Mouse (Mus musculus) cortical plate, adult 2 months (tissue): Measurements from ENCODE around the gene M1ap.

ENCODE experiments used
- CTCF ChIP-seq: fragments of 200-500 bp; IDR thresholded peaks from 2 replicates; pipeline ENCODE4 v1.5.1; 2011; ENCODE audit warnings: mild to moderate bottlenecking, control low read depth, low read length; ENCODE audit not compliant: insufficient read depth; ENCODE audit errors: extremely low read depth
- POLR2A ChIP-seq: fragments of 200-500 bp; IDR thresholded peaks from 2 replicates; pipeline ENCODE4 v1.6.1; 2011; ENCODE audit warnings: mild to moderate bottlenecking, low read length, control low read depth; ENCODE audit not compliant: insufficient read depth; ENCODE audit errors: extremely low read depth

DNA sequence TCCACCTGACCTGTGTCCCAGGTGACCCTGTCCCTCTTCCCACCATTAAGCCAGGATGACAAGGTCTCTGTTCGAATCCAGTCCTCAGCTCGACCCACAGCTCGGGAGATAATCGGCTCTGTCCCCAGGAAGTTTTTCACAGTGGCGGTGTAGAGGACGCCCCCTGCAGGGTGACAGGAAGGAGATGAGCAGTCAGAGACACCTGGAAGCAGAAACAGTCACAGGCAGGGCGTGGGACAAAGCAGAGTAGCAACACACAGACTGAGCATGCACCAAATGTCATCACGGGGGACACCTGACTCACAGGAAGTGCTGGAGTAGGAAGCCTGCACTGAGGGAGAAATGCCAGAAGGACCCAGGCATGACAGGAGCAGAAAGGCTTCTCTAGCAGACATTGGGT, 27.2 kb upstream of the M1ap start:
- TF ChIP-seq CTCF, result no peak
- TF ChIP-seq POLR2A, result no peak
